Mouse (Mus musculus): ENCODE data around the gene Try10. TPM values are rescaled to one million over a fixed set of nuclear protein-coding genes. Genes with fewer than 3 reads are reported as not detected.
"Not testable (repeated sequence)": the region's sequence is repeated elsewhere in the genome, so short reads cannot be mapped to it uniquely, and the experiment has no call there.

Try10 gene
- not detected for total RNA-seq (2022)

DNA sequence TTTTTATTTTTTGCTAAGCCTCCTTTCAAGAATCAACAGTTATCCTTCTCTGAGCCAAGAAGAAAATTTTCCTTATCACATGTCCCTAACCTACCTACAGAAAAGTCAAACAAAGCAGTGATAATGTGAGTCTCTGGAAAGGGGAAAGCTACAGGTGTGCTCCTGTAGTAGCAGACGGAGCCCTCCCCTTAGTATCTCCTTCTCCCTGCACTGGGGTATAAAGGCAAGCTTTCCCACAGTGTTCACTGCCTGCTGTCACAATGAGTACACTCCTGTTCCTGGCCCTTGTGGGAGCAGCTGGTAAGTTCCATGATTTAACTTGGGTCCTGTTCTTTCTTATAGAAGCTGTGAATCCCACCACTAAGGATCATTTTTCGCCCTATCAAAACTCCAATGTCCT, at the start of gene Try10:
TSS of gene Try10 (plus strand) at position 174 of the 400 bp plus-strand sequence.
- no peak for DNase-seq (ENCODE audit: low spot score)

DNA sequence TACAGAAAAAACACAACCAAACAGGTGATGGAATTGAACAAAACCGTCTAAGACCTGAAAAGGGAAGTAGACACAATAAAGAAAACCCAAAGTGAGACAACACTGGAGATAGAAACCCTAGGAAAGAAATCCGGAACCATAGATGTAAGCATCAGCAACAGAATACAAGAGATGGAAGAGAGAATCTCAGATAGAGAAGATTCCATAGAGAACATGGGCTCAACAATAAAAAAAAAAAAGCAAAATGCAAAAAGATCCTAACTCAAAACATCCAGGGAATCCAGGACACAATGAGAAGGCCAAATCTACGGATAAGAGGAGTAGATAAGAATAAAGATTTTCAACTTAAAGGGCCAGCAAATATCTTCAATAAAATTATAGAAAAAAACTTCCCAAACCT, 37.2 kb upstream of the Try10 start, which contains the start of gene Try5:
TSS of gene Try5 (minus strand) at position 101 of the 400 bp plus-strand sequence.
- not testable (repeated sequence) for DNase-seq (ENCODE audit: low spot score)

DNA sequence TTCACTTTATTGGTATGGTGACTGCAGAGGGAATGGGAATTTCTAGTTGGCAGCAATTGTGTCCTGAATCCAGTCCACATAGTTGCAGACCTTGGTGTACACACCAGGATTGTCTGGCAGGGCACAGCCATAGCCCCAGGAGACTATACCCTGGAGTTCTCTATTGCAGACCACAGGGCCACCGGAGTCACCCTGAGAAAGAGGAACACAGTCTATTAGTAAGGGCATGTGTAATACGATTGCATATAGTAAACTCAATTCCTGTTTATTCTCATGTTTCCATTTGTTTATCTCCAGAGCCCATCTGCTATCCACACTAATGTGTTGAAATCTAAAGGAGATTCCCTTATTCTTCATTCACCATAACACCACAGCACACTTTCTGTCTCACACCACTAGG, 19.9 kb downstream of the Try10 start:
- not testable (repeated sequence) for DNase-seq (ENCODE audit: low spot score)

DNA sequence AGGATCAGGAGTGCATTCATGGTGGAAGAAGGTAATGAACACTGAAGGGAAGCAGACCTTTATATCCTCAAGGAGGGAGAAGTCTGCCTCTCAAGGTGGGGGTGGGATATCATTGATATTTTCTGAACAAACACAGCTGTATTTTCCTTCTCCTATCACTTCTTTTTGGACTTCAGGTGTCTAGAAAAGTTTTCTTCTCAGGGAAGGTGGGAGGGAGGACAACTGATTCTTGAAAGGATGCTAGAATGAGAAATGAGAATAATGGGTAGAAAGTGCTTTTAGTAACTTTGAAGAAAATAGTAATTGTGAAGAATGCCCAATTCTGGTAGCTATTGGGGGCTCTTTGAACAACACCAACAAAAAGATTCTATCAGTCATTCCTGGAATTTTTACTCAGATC, 23.7 kb downstream of the Try10 start, which contains the start of gene Prss3:
TSS of gene Prss3 (minus strand) at position 101 of the 400 bp plus-strand sequence.
- not testable (repeated sequence) for DNase-seq (ENCODE audit: low spot score)

DNA sequence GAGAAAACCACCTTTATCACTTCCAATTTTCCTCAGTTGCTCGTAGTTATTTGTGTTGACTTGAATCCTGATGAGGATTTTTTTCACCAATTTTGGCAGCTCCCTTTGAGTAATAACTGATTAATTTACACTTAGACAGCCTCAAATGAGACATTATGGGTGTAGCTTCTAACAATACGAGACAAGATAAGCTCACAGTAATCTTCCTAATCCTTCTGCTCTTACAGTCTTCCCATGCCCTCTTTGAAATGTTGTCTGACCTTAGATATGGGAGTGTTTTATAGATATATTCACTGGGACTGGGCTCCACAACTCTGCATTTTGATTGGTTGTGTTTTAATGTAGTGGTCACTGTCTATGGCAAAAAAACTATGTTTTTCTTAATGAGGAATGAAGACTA, 32.9 kb downstream of the Try10 start:
- DNase-seq (ENCODE audit: low spot score) = no peak

DNA sequence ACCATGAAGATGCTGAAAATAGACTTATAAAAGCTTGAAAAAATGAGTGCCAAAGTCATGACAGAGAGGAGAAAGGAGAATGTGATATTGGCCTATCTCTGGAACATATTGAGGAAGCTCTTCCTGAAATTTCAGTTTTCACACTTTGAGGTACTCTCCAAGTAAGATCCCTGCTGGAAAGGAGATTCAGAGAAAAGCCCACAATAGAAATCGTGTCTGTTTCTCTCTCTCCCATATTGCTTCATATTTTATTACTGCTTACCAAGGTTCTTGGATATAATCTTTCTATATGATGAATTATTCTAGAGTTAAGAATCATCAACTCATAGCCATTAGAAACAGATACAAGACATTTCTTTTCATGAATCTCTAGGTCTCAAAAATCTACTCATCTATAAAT, 37.7 kb downstream of the Try10 start:
- not testable (repeated sequence) for DNase-seq (ENCODE audit: low spot score)

DNA sequence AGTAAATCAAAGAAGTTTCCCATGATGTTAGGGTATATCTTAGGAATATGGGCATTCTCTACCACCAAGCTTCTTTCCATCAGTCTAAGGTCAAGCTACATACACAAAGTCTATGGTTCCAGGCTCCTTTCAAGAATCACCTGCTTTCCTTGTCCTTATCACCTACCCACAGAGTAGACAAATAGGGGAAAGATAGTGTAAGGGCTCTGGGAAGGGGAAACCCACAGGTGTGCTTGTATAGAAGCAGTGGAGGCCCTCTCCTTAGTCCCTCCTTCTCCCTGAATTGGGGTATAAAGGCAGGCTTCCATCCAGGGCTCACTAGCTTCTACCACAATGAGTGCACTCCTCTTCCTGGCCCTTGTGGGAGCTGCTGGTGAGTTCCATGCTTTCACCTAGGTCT, 38.2 kb downstream of the Try10 start, which contains the start of gene Gm5771:
TSS of gene Gm5771 (plus strand) at position 301 of the 400 bp plus-strand sequence.
- not testable (repeated sequence) for DNase-seq (ENCODE audit: low spot score)

Other genes starting within 250 kb of the Try10 start
- gene Try4, start 51.8 kb upstream of the Try10 start, total RNA-seq (2022) = not detected
- not detected for gene Try5, start 37.3 kb upstream of the Try10 start, total RNA-seq (2022)
- not detected for gene Prss3, start 23.6 kb downstream of the Try10 start, total RNA-seq (2022)
- not detected for gene Gm5771, start 38.3 kb downstream of the Try10 start, total RNA-seq (2022)
- not detected for gene Gm10334, start 92.0 kb downstream of the Try10 start, total RNA-seq (2022)
- gene Prss1, start 104.8 kb downstream of the Try10 start, total RNA-seq (2022) = not detected
- not detected for gene Prss2, start 167.7 kb downstream of the Try10 start, total RNA-seq (2022)

Measured in heart, adult 8-10 months (tissue).